Mouse (Mus musculus) urinary bladder, postnatal 36 days (tissue): ENCODE measurements around the gene Tjp3.

Experiments
- DNase-seq, 2 experiments: peaks; one replicate each; pipeline ENCODE4 v3.0.0; 2022; ENCODE audit warnings: low spot score in 2 of 2, mixed read lengths in 1 of 2

Gene Tjp3

GRCm38 (mm10) chr10:81319741-81320549, 28.6 kb upstream of the Tjp3 start:
- DNase-seq: peak in 1 of 2 experiments; percentile 34

GRCm38 (mm10) chr10:81319330-81319699, 27.9 kb upstream of the Tjp3 start:
- no peak for DNase-seq

GRCm38 (mm10) chr10:81318589-81319329, 27.4 kb upstream of the Tjp3 start:
- DNase-seq: peak in 1 of 2 experiments; percentile 53

DNA sequence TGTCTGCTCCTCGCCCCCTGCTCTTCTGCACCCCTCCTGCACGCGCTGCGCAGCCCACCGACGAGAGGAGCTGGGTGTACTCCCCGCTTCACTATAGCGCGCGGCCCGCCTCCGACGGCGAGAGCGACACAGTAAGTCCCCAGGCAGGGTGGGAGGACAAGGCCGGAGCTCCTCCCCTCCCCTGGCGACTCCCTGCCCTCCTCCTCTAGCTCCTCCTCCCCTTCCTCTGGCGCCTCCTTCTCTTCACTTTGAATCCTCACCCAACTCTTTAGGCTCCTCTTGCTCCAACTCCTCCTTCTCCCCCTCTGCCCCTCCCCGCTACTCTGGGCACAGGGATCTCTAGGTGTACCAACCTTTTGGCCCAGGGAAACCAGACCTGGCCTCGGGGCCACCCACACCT, 25.9 kb upstream of the Tjp3 start:
- peak; percentile 37 to 70 for DNase-seq

DNA sequence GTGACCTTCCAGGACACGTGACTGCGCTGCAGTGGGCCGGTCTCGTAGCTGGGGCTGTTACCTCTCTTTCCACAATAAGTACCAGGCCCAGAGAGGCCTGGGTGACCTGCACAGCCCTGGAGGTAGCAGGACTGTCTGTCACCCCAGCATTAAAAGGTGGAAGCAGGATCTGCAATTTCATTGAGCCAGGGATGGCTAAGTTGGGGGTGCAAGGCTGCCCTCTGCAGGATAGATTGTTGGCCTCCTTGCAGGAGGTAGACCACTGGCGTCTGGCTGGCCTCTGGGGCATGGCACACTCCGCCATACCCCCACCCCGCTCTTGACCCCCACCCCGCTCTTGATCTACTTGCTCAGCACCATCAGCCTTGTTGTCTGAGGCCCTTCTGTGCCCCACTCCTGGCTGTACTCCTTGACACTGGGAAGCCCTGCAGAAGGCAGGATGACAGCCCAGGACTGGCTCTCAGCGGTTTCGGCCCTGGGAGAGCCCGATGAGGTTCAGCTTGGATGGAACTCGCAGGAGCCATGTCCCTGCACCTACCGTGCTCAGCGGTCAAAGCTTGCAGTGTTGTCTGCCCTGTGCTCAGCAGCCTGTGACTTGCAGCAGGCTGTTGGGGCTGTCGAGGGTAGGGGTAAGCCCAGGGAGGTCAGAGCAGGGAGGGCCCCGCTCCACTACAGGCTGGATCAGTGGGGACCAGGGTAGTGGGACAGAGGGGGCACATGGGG, 25.1 kb upstream of the Tjp3 start:
- no peak for DNase-seq

DNA sequence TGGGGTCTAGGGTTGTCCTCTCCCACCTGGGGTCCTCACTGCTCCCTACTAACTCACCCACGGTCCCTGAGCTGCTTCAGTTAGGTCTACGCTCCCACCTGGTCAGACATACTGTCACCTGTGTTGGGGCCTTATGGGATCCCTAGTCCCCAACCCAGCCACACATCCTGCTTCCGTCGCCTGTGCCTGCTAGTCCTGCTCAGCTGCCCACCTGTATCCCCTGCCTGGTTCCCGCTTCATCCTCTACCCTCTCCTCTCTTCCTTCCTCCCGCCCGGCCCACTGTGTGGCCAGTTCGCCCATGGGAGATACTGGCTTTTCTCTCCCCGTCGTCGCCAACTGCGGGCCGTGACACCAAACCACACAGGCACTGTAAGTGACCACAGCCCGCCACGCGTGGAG, 24.2 kb upstream of the Tjp3 start:
- no peak for DNase-seq

- DNase-seq: no peak
Measured at GRCm38 (mm10) chr10:81314201-81314600, 22.8 kb upstream of the Tjp3 start.

DNA sequence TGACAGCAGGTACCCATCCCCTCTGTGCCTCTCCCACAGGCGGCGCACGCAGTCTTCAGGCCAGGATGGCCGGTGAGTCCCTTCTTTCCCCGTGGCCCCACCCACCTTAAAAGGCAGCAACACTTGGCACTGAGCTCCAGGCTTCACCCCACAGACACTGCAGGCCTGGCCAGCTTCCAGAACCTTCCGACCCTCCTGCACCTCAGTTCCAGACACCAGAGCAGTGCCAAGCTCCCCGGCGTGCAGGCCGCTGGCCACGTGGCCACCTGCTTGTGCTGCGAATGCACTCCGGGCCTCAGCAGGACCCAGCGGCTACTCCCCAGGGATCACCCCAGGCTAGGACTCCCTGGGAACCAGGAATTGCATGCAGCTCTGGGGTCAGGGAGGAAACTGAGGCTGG, 22.2 kb upstream of the Tjp3 start:
- no peak for DNase-seq

DNA sequence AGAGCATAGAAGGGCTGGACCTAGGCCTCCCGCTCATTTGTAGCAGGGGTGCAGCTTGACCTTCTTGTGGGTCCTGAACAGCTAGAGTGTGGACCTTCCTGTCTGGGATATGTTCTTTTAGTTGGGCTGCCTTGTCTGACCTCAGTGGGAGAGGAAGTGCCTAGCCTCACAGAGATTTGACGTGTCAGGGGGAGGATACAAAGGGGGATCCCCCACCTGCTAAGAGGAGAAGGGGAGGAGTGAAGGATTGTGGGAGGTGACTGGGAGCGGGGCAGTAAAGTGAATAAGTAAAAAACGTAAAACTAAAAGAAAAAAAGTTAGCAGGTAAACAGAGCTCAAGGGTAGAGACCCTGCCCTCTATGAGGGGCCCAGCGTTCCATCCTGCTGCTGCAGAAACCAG, 18.2 kb upstream of the Tjp3 start:
- DNase-seq: no peak

GRCm38 (mm10) chr10:81306837-81307682, 15.7 kb upstream of the Tjp3 start:
- DNase-seq: no peak

GRCm38 (mm10) chr10:81306173-81306668, 14.8 kb upstream of the Tjp3 start:
- no peak for DNase-seq

DNA sequence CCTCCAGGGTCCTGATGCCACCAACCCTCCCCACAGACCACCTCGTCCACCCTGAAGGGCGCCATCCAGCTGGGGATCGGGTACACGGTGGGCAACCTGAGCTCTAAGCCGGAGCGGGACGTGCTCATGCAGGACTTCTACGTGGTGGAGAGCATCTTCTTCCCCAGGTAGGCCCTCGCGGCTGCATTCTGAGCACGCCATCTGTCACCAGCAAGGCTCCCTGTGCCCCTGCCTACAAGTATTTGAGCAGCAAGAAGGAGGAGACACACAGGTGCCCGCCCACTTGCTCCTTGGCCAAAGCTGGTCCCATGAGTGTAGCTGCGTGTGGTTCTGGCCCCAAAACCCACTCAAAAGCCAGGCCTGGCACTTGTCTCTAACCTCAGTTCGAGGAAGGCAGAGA, 14.3 kb upstream of the Tjp3 start:
- DNase-seq: no peak

GRCm38 (mm10) chr10:81304597-81305238, 13.3 kb upstream of the Tjp3 start:
- DNase-seq: no peak

DNA sequence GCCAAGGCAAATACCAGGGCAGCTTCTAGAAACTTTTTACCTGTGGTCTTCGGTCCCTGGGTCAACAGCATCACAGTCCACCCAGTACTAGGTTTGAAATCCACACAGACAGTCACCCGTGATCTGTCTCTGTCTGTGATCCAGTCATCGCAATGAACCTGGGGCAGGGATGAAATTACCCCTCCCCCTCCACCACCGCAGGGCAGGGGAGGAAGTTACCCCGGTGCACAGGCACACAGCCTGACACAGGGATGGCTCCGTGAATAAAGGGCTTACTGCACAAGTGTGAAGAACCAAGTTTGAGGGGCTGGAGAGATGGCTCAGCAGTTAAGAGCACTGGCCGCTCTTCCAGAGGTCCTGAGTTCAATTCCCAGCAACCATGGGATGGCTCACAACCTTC, 12.4 kb upstream of the Tjp3 start:
- no peak for DNase-seq

GRCm38 (mm10) chr10:81303258-81303657, 11.9 kb upstream of the Tjp3 start:
- DNase-seq: no peak

DNA sequence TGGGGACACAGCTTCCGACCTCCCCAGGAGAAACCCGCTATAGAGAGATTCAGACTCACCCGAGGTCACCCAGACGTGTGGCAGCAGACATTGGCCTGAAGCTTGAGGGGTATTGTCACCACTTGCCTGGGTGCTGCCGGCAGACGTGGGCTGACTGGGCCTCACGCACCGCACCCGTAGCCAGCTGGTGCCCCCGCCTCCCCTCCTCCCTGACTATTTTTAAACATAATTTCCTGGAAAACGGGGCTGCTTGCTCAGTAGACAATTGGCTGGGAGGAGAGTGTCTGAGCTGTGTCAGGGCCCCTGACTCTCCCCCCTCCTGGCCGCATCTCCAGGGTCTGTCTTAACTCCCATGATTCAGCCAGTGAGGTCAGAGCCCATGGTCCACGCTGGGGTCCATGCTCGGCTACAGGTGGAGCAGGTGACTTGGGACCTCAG, 11.4 kb upstream of the Tjp3 start:
- DNase-seq: no peak

DNA sequence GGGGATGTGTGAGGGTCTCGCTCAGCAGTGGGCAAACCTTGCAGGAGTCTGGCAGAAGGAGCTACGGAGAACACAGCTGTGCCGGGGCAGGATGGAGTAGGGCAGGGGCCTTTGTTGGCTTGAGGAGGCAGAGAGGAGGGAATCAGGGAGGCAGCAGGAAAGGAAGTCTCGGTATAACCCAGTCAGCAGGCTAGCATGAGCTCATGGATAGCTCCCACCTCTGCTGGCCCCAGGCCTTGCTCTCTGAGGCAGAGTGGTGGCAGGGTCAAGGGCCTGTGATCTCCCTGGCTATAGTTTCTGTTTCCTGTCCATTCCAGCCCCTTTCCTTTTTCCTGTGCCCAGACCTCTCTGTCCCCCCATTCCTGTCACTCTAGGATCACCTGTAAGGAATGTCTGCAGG, 10.9 kb upstream of the Tjp3 start:
- no peak for DNase-seq

- no peak for DNase-seq
Measured at GRCm38 (mm10) chr10:81301321-81301720, 9.9 kb upstream of the Tjp3 start.

GRCm38 (mm10) chr10:81300352-81300907, 9.0 kb upstream of the Tjp3 start:
- no peak for DNase-seq

GRCm38 (mm10) chr10:81299585-81300351, 8.4 kb upstream of the Tjp3 start:
- DNase-seq: no peak
